Mouse (Mus musculus) cerebellum, postnatal 25 days (tissue): Measurements from ENCODE around the gene Cldn18.
A peak's percentile ranks its signal among the peaks of the same experiment; 100 is the strongest.

Source experiments
- DNase-seq, 2 experiments: peaks; one replicate each; pipeline ENCODE4 v3.0.0; 2021; ENCODE audit warnings: mixed read lengths in 2 of 2

The Cldn18 gene

DNA sequence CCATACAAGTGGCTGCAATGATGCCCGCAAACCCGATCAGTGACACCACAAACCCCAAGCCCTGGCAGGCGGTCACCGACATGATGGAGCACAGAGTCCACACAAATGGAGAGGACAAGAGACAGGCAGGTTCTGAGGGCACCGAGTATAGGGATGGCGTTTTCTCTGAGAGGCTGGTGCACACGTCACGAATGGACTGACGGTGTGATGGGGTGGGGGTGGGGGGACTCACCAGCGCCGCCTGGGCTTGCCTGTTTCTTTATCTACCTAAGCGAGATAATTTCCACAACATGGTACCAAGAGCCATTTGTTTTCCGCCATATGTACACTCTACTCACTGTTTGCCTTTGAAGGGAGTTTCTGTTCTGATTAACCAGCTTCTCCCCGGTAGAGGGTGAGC, at the start of gene Cldn18:
Gene Cldn18, minus strand, starts transcription at position 134 of the 400 bp plus-strand sequence.
- no peak for DNase-seq

DNA sequence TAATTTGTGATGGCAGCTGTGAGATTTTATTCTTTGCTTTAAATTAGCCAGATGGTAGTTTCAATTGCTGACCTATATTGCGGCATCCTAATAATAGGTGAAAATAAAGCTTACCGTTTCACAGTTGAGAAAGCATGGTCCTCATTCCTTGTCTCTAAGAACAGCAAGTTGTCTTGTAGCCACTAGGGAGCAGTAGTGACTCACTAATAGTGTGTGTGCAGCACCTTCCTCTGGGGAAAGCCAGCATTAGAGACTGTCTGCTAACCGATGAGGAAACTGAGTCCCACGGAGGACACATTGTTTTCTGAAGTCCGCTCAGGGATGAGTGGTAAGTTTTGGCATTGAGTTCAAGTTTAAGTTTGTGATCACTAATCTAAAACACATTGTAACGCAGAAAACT, 46.5 kb upstream of the Cldn18 start:
- no peak for DNase-seq

DNA sequence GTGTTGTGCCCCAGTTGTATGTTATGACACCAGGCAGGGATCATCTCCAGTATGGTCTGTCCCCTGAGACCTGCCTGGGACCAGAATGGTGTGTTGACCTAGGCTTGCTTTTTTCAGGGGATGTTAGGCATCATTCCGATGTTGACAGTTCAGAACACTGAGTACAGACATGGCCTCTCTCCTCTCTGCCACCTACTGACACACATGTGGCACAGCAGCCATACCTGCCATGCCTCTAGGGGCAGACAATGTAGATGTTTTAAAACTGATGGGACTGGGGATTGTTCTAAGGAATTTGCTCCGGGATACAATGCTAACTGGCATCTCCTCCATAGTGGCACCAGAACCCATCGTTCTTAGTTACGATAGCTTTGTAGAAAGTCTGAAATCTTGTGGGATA, 33.2 kb upstream of the Cldn18 start:
- DNase-seq = no peak

GRCm38 (mm10) chr9:99748279-99748678, 31.2 kb upstream of the Cldn18 start:
- DNase-seq = no peak

- DNase-seq = no peak
These were observed 30.7 kb upstream of the Cldn18 start for GRCm38 (mm10) chr9:99747731-99748130.

GRCm38 (mm10) chr9:99744548-99744947, 27.5 kb upstream of the Cldn18 start:
- DNase-seq = no peak

- DNase-seq = peak; percentile 36 to 72
These were observed 13.0 kb upstream of the Cldn18 start for GRCm38 (mm10) chr9:99729943-99730646.

DNA sequence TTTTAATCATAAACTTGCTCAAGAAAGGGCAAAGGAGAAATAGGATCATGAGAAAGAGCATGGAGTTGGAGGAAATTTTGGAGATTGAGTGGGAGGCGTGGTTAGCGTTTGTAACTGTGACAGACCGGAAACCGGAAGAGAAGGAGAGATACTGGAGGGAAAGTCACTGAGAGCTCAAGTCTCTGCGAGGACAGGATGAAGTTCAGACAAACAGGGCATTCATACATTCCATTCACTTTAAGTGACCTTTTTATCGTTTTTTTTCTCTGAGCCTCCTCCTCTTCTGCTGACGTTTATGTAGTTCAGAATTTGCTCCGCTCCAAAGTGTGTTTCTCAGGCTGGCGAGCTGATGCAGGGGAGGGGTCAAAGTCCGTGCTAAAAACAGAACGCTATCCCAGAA, 10.8 kb upstream of the Cldn18 start:
- no peak for DNase-seq

DNA sequence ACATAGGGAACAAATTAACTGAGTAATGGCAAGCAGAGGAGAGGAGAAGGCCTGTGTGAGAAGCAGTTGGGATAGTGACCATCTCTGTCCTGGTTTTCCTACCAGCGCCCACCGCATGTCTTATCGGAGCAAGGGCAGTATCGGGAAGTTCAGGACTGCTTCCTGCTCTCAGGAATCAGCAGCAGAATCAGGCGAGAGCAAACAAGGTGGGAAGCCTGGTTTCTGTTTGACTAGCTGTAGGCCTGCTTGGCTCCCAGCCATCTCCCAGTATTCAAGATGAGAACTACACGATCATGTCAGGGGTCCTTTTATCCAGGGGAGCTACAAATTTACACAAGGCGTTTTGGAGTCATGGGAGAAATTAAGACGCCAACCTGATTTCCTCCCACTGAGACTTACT, 8.2 kb upstream of the Cldn18 start:
- DNase-seq = no peak

- DNase-seq = no peak
These were observed 2.9 kb upstream of the Cldn18 start for GRCm38 (mm10) chr9:99720011-99720410.

DNA sequence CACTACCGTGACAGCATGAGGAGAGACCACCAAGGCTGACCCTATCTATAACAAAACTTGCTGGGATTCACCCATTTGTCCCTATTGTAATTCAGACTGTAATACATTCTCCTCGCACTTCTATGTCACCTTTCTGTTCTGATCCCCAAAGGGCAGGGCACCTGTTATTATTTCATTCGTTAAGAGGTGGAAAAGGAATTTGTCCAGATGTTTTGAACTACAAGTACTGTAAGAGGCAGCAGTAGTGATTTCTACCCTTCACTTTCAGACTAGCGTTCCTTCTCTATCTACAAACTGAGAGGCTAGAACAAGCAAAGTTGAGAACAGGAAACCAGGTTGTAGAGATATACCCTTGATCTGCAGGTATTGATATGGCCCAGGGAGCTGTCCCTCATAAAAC, 6.8 kb downstream of the Cldn18 start:
- no peak for DNase-seq

GRCm38 (mm10) chr9:99709588-99710248, 7.3 kb downstream of the Cldn18 start:
- no peak for DNase-seq

- DNase-seq = no peak
These were observed 9.5 kb downstream of the Cldn18 start for GRCm38 (mm10) chr9:99707425-99708126.

DNA sequence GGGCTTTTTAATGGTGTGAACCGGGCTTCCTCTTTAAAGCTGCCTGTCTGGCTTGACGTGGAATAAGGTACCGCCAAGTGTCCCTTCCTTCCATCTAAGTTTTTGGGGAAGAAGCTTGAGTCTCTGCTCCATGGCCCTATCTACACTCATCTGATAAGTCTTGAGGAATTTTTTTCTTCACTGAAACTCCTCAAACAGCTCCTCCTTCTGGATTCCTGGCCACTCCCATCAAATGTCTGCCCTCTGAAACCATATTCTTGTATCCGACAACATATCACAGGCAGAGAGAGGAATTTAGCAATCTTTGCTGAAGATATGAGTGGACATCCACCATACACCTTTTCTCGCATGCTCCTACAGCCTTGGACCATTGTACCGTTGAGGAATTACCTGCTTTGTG, 10.8 kb downstream of the Cldn18 start:
- DNase-seq = no peak

GRCm38 (mm10) chr9:99703711-99704110, 13.4 kb downstream of the Cldn18 start:
- no peak for DNase-seq

GRCm38 (mm10) chr9:99702215-99702614, 14.9 kb downstream of the Cldn18 start:
- DNase-seq = no peak

GRCm38 (mm10) chr9:99701187-99701586, 15.9 kb downstream of the Cldn18 start:
- DNase-seq = no peak

GRCm38 (mm10) chr9:99699752-99700389, 17.2 kb downstream of the Cldn18 start:
- no peak for DNase-seq

GRCm38 (mm10) chr9:99694961-99695360, 22.1 kb downstream of the Cldn18 start:
- no peak for DNase-seq

DNA sequence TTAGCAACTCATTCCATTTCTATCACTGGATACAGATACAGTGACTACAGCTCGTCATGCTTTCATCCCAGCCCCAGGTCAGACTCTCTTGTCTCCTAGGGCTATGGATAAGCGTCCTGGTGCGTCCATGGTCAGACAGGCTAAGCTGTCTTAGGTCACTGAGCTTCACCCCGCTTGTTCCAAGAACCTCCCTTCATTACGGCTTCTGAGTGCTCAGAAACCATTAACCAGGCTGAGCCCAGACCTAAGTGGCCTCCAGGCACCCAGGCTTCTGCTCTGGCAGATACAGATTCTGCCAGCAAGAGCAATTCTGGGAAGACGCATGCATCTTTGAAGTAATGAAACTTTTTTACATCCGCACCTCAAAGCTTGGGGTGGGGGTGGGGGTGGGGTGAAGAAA, 26.7 kb downstream of the Cldn18 start:
- no peak for DNase-seq

DNA sequence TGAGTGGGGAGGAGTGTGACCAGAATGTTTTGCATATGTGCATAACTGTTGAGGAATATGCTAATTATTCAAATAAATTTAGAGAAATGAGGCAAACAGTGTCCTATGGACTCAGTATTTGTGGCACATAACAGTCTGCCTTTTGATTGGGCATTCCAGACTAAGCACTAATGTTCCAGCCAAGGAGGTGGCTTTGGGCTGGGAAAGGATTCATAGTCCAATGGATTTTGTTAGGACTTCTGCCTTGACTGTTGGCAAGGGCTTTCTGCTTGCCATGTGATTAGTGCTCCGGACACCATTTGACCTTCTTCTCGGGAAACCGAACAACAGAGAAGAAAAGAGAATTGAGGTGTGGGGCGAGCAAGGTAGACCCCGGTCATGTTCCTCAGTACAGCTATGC, 27.3 kb downstream of the Cldn18 start:
- DNase-seq = no peak

DNA sequence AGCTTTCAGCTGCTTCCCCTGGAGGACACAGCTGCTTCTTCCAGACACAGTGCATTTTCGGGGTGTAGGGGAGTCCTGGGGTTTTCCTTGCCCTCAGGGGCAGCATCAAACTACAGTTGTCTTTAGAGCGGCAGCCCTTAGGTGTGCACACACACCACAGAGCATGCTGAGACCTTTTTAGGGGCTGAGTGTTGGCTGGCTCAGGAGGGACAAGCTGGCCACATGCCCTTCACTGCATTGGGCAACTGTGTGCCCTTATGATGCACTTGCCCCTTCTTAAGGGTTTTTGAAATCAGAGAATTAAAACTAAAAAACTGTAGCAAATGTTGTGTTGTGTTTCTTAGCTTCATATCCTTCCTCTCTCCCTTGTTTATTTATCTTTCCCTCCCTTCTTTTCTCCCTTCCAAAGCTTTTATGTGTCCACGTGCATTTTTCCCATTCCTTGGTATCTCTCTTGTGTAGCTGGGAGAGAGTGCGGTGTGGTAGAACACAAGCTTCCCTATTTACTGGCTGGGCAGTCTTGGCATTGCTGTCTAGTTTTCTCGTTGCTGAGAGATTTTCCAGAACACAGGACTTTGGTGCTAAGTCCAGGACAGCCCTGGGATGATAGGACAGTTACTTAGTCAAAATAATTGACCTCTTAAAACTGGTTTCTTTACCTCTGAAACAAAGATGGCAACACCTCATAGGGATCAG, 31.4 kb downstream of the Cldn18 start:
- DNase-seq = no peak

DNA sequence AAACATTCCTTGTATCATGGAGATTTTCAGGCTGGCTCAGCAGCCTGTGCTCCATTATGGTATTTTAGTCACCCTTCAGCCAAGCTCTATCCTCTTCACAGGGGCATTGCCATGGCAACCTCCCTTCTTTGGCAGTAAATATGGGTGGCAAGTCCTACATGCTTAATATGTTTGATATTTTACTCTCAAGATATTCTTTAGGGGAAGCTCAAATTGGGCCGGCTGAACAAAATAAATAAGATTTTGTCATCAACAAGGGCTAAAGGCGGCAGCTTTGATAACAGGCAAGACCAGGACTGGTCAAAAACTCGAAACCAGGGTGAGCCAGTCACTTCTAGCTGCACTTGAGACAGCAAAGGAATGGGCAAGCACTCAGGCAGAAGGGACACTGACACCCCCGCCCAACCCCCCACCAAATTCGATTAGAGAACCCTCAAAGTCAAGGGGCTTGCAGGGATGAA, 32.0 kb downstream of the Cldn18 start:
- DNase-seq = no peak
